Mouse (Mus musculus): Measurements from ENCODE around the gene Snx12. TPM values are rescaled to one million over a fixed set of nuclear protein-coding genes. Genes with fewer than 3 reads are reported as not detected.

Snx12 gene
- polyA plus RNA-seq, 1 experiment = 48.7 TPM

DNA sequence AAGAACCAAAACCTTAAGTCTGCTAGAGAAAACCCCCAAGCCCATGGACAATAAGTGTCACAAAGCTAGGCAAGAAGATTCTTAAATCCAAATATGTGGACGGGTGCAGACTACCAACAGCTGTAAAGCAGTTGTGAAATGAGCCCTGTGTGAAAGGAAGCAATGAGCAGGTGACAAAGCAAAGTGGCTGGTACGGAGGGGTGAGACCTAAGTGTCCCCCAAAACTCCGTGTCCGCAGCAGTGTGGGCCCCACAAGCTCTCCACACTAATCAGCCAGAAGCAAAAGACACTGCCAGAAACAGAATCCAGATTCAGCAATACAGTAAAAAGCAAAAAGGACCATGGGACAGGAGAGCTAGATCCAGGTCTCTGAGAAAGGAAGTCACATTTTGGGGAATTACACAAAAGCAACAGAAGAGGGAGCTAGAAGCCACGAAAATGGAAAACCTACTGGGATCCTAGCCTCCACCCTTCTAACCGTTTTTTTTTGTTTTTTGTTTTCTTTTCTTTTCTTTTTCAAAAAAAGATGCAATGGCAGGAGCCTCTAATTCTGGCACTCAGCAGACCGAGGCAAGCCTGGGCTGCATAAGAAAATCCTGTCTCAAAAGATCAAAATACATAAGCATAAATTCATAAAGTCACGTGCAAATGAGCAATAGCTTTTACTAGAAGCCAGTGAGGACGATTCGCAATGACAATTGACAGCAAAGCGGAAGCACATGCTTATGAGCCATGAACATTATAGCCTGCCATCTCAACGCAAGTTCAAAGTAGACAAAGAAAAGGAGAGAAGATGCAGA is 90.2 kb downstream of the Snx12 start:
- peak; percentile 76 for DNase-seq (ENCODE audit: low read depth)
- TF ChIP-seq POLR2A (IDR thresholded peaks at IDR 0.05; ENCODE audit: borderline replicate concordance, extremely low read depth, insufficient read depth, insufficient read length, poor library complexity, severe bottlenecking) = no peak
- TF ChIP-seq CTCF (IDR thresholded peaks at IDR 0.05; ENCODE audit: borderline replicate concordance, extremely low read depth, insufficient read depth, insufficient read length) = peak; percentile 49

GRCm38 (mm10) chrX:101131001-101131400 is 91.4 kb downstream of the Snx12 start:
- TF ChIP-seq POLR2A (IDR thresholded peaks at IDR 0.05; ENCODE audit: borderline replicate concordance, extremely low read depth, insufficient read depth, insufficient read length, poor library complexity, severe bottlenecking) (no peak), CTCF (IDR thresholded peaks at IDR 0.05; ENCODE audit: borderline replicate concordance, extremely low read depth, insufficient read depth, insufficient read length) (peak; percentile 60; the same call in 1 of the 2 replicates)
- peak; percentile 78 for DNase-seq (ENCODE audit: low read depth)

DNA sequence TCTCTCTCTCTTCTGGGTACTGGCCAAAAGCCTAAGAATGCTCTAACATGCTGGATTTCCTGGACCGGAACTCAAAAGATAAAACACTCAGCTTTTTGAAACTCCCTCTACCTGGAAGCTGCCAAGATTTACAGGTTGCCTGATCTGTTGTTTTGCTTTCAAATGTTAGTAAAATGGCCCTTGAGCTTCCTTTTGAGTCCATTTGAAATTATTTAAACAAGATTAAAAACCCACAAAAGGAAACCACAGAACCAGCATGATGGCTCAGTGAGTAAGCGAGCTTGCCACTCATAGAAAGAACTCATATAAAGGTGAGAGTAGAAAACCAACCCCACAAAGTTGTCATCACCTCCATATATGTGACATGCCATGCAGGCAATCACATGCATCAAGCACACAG is 93.8 kb downstream of the Snx12 start:
- no peak for TF ChIP-seq POLR2A (IDR thresholded peaks at IDR 0.05; ENCODE audit: borderline replicate concordance, extremely low read depth, insufficient read depth, insufficient read length, poor library complexity, severe bottlenecking)
- TF ChIP-seq CTCF (IDR thresholded peaks at IDR 0.05; ENCODE audit: borderline replicate concordance, extremely low read depth, insufficient read depth, insufficient read length) = no peak
- no peak for DNase-seq (ENCODE audit: low read depth)

DNA sequence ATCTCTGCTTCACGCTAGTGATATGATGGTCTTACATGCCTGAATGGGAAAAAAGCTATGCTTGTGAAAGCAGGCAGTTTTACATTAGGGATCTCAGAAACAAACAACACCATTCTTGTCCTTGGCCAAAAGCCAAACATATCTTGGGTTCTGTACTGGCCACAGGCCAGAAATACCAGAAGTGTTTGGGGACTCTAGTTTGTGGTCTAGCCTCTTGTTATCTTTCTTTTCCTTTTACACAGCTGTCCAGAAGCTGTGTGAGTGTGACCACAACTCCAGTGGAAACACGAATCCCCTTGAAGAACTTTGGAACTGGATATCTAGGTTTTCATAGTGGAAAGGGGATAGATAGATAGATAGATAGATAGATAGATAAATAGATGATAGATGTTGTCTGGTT is 95.4 kb downstream of the Snx12 start:
- TF ChIP-seq CTCF (IDR thresholded peaks at IDR 0.05; ENCODE audit: borderline replicate concordance, extremely low read depth, insufficient read depth, insufficient read length) = no peak
- no peak for TF ChIP-seq POLR2A (IDR thresholded peaks at IDR 0.05; ENCODE audit: borderline replicate concordance, extremely low read depth, insufficient read depth, insufficient read length, poor library complexity, severe bottlenecking)
- peak; percentile 27 for DNase-seq (ENCODE audit: low read depth)

GRCm38 (mm10) chrX:101126474-101126955 is 95.8 kb downstream of the Snx12 start:
- TF ChIP-seq POLR2A (IDR thresholded peaks at IDR 0.05; ENCODE audit: borderline replicate concordance, extremely low read depth, insufficient read depth, insufficient read length, poor library complexity, severe bottlenecking) (no peak), CTCF (IDR thresholded peaks at IDR 0.05; ENCODE audit: borderline replicate concordance, extremely low read depth, insufficient read depth, insufficient read length) (no peak)
- DNase-seq (ENCODE audit: low read depth) = no peak

- TF ChIP-seq CTCF (IDR thresholded peaks at IDR 0.05; ENCODE audit: borderline replicate concordance, extremely low read depth, insufficient read depth, insufficient read length) = peak; percentile 20; the same call in 1 of the 2 replicates
- no peak for TF ChIP-seq POLR2A (IDR thresholded peaks at IDR 0.05; ENCODE audit: borderline replicate concordance, extremely low read depth, insufficient read depth, insufficient read length, poor library complexity, severe bottlenecking)
- DNase-seq (ENCODE audit: low read depth) = peak; percentile 22
Measured at GRCm38 (mm10) chrX:101120546-101120945, 101.8 kb downstream of the Snx12 start.

DNA sequence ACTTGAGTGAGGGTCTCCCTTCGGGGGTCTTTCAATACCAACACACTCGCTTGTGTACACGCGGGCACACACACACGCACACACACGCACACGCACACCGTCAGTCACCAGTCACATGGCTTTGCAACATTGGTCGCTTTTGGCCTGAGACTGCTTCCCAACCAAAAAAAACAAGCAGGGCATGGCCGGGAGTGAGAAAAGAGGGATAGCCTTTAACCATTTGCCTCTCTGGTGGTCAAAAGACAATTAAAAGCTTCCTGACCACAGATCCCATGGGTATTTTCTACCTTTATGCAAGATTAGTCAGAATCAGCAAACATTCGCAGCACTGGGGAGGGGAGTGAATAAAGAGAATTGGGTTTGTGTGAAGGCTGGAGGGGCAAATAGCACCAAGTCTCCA is 136.4 kb downstream of the Snx12 start, which contains the start of gene Slc7a3:
Gene Slc7a3, minus strand, starts transcription at position 101 of the 400 bp plus-strand sequence.
- TF ChIP-seq CTCF (IDR thresholded peaks at IDR 0.05; ENCODE audit: borderline replicate concordance, extremely low read depth, insufficient read depth, insufficient read length) = no peak
- no peak for TF ChIP-seq POLR2A (IDR thresholded peaks at IDR 0.05; ENCODE audit: borderline replicate concordance, extremely low read depth, insufficient read depth, insufficient read length, poor library complexity, severe bottlenecking)
- DNase-seq (ENCODE audit: low read depth) = no peak

DNA sequence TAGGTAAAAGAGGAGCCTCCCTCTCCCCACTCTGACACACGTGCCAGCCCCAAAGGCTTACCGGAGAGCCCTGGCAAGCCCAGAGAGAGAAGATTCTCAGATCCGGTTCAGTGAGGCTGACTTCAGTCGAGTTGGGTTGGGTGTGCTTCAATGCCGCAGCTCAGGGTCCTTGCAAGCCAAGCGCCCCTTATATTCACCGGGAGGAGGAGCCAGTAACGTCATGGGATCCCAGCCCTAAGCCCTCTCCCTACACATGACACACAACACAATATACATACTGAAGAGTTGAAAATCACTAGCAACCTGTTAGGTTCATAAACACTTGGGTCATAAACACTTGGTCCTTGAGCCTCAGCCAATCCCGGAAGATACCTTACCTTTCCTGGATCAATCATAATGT is 137.2 kb downstream of the Snx12 start:
- DNase-seq (ENCODE audit: low read depth) = peak; percentile 21

DNA sequence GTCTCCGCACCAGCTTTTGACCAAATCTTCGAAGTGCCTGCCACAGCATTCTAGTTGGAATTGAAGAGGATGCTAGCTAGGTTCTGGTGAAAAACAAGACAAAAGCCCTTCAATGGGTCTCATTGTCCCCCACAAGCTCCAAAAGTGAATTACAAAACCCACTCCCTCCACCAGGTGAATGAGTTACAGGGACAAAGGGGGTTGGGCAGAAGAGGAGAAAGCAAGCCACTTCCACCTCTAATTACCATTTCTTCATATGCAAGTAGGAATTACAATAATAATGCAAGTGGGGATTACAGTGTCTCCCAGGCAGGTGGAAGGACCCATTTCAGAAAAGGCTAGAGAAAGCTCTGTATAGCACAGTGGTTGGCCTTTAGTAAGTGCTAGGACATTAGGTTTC is 138.2 kb downstream of the Snx12 start:
- no peak for TF ChIP-seq CTCF (IDR thresholded peaks at IDR 0.05; ENCODE audit: borderline replicate concordance, extremely low read depth, insufficient read depth, insufficient read length)
- TF ChIP-seq POLR2A (IDR thresholded peaks at IDR 0.05; ENCODE audit: borderline replicate concordance, extremely low read depth, insufficient read depth, insufficient read length, poor library complexity, severe bottlenecking) = no peak
- DNase-seq (ENCODE audit: low read depth) = no peak

DNA sequence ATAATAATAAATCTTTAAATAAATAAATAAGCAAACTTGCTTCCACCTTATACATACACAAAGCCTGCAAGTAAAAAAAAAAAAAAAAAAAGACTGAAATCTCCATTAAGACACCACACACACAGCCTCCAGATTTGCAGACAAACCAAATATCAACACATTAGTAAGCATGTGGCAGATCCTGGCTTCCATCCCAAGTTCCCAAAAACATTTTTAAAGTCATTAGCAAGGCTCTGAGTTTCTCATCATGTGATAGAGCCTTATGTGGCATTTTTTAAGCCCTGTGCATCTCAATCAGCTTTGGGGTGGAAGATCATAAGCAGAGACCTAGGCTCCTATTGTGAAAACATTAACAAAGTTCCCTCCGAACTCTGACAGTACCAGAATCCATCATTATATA is 157.1 kb downstream of the Snx12 start:
- TF ChIP-seq CTCF (IDR thresholded peaks at IDR 0.05; ENCODE audit: borderline replicate concordance, extremely low read depth, insufficient read depth, insufficient read length) (no peak), POLR2A (IDR thresholded peaks at IDR 0.05; ENCODE audit: borderline replicate concordance, extremely low read depth, insufficient read depth, insufficient read length, poor library complexity, severe bottlenecking) (no peak)
- DNase-seq (ENCODE audit: low read depth) = peak; percentile 67

GRCm38 (mm10) chrX:101063503-101063902 is 158.9 kb downstream of the Snx12 start:
- DNase-seq (ENCODE audit: low read depth) = peak; percentile 81
- no peak for TF ChIP-seq POLR2A (IDR thresholded peaks at IDR 0.05; ENCODE audit: borderline replicate concordance, extremely low read depth, insufficient read depth, insufficient read length, poor library complexity, severe bottlenecking)
- no peak for TF ChIP-seq CTCF (IDR thresholded peaks at IDR 0.05; ENCODE audit: borderline replicate concordance, extremely low read depth, insufficient read depth, insufficient read length)

- no peak for DNase-seq (ENCODE audit: low read depth)
- TF ChIP-seq CTCF (IDR thresholded peaks at IDR 0.05; ENCODE audit: borderline replicate concordance, extremely low read depth, insufficient read depth, insufficient read length) (no peak), POLR2A (IDR thresholded peaks at IDR 0.05; ENCODE audit: borderline replicate concordance, extremely low read depth, insufficient read depth, insufficient read length, poor library complexity, severe bottlenecking) (no peak)
Measured at GRCm38 (mm10) chrX:101059541-101059940, 162.8 kb downstream of the Snx12 start, which contains the start of gene Tex11. Gene Tex11, minus strand, starts transcription at chrX:101059667.

Other genes with a start within 250 kb of the Snx12 start
- gene Tex11, start 162.9 kb downstream of the Snx12 start, polyA plus RNA-seq (2012; rRNA removed) = 0.03 TPM in 1 of 2 replicates, not detected in the other
- 3.1 and 4.1 TPM in 2 replicates for gene Slc7a3, start 136.5 kb downstream of the Snx12 start, polyA plus RNA-seq (2012; rRNA removed)
- gene Foxo4, start 32.0 kb upstream of the Snx12 start, polyA plus RNA-seq (2012; rRNA removed) = 12.7 and 14.7 TPM in 2 replicates
- gene Gm614, start 41.4 kb upstream of the Snx12 start, polyA plus RNA-seq (2012; rRNA removed) = not detected in 2 replicates
- 4.1 and 5.9 TPM in 2 replicates for gene Il2rg, start 45.7 kb upstream of the Snx12 start, polyA plus RNA-seq (2012; rRNA removed)
- not detected in 2 replicates for gene Gm20489, start 46.5 kb upstream of the Snx12 start, polyA plus RNA-seq (2012; rRNA removed)
- gene Med12, start 51.5 kb upstream of the Snx12 start, polyA plus RNA-seq (2012; rRNA removed) = 63.6 and 77.3 TPM in 2 replicates
- gene Nlgn3, start 76.6 kb upstream of the Snx12 start, polyA plus RNA-seq (2012; rRNA removed) = 35.0 and 54.4 TPM in 2 replicates
- 0.33 and 0.66 TPM in 2 replicates for gene Gjb1, start 153.8 kb upstream of the Snx12 start, polyA plus RNA-seq (2012; rRNA removed)
- 178 and 190 TPM in 2 replicates for gene Zmym3, start 198.3 kb upstream of the Snx12 start, polyA plus RNA-seq (2012; rRNA removed)
- gene Nono, start 206.8 kb upstream of the Snx12 start, polyA plus RNA-seq (2012; rRNA removed) = 419 and 430 TPM in 2 replicates
- gene Itgb1bp2, start 226.5 kb upstream of the Snx12 start, polyA plus RNA-seq (2012; rRNA removed) = 3.3 and 5.4 TPM in 2 replicates